Mouse (Mus musculus) urinary bladder, postnatal 0 days (tissue): ENCODE measurements around the gene Olfr1344. TPM values are rescaled to one million over a fixed set of nuclear protein-coding genes. Genes with fewer than 3 reads are reported as not detected.

ENCODE experiments used
- polyA plus RNA-seq: library from polyadenylated mRNA; unstranded; fragments of >200 nt; fragmentation: Nextera tagmentation; extraction: Ambion mirVana; gene quantifications from 2 replicates; pipeline ENCODE4 v1.2.1, GENCODE M21; 2015

The Olfr1344 gene
- not detected in 2 replicates for polyA plus RNA-seq

GRCm38 (mm10) chr7:6438388-6438787, at the start of gene Olfr1344:
Olfr1344 (plus strand) TSS chr7:6438688.

GRCm38 (mm10) chr7:6397996-6398975, 40.2 kb upstream of the Olfr1344 start, which contains the start of gene Smim17:
Smim17 (plus strand) TSS chr7:6398715.

DNA sequence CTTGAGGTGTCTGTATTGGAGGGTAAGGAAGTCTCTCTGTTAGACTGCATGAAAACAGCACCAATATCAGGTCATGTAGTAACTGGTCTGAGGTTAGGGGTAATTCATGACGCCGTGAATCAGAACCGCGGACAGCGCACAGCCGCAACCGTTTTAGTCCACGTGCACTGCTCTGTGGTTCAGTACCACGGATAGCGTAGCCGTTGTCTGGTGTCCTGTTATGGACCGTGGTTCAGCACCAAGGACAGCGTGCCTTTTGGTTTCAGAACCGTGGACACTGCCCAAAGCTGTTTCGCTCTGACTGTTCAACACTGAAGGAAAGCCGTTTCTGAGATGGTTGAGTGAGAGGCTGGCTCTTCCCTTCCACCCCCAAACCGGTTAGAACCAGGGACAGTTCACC, 28.4 kb upstream of the Olfr1344 start, which contains the start of gene Gm20715:
Gene Gm20715 (plus strand): TSS at position 235 of the 400 bp plus-strand sequence.

DNA sequence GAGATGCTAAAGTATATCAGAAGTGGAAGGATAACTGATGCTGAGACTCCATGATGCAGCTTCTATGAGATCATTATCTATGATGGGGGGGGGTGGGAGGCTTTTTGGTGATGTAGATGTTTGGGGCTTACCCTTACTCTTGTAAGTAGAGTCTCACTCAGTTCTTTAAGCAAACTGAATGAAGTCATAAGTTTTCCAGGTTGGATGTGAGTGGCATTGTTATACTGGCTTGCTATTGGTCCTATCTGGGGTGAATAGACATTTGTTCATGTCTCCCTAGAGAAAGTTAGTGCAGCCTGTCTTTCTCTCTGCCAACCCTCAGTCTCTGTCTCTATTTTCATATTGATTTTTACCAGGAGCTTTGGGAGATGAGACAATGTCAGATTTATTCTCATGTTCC, 17.4 kb downstream of the Olfr1344 start, which contains the start of gene Olfr1336:
Gene Olfr1336 (plus strand): TSS at position 301 of the 400 bp plus-strand sequence.

DNA sequence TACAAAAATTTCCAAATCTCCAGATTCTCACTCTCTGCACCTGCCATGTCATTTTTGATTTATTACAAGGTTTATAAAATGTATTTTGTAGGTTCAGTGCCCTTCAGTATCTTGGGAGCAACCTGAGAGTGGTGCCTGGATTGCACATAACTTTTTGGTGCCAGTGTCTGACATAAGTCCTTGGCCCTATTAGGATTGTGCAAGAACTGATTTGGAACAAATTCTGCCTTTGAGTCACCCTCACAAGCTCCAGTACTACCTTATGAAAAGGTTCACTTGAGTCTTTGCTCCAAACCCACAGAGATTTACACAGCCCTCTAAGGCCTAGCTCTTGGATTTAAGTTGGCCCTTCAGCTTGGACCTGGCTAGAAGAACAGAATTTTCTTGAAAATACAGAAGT, 28.5 kb downstream of the Olfr1344 start, which contains the start of gene Olfr1346:
Gene Olfr1346 (plus strand): TSS at position 151 of the 400 bp plus-strand sequence.

DNA sequence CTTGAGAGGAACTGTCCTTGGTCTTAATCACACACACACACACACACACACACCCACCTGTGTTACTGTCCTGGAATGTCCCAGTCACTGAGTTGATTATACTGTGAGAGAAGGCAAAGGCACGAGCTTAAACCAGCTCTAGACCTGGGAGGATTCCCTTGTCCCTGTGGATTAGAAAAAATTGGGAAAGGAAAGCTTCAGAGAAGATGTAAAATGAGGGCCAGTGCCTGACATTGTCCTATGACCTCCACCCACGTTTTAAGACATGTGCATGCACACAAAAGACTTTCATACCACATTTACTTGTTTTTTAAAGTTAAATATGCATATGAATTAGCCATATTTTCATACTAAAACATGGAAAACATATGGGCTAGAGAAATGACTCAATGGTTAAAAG, 48.4 kb downstream of the Olfr1344 start, which contains the start of gene Olfr5:
Gene Olfr5 (minus strand): TSS at position 101 of the 400 bp plus-strand sequence.

Other genes with a start within 250 kb of the Olfr1344 start
- gene Galp, start 241.6 kb upstream of the Olfr1344 start, polyA plus RNA-seq: not detected in 2 replicates
- not detected in 2 replicates for gene Zscan5b, start 216.4 kb upstream of the Olfr1344 start, polyA plus RNA-seq
- not detected in 2 replicates for gene Epp13, start 186.0 kb upstream of the Olfr1344 start, polyA plus RNA-seq
- gene Zfp667, start 152.1 kb upstream of the Olfr1344 start, polyA plus RNA-seq: 9.9 and 10.7 TPM in 2 replicates
- 2.5 and 3.0 TPM in 2 replicates for gene Zfp583, start 107.4 kb upstream of the Olfr1344 start, polyA plus RNA-seq
- gene Gm3854, start 94.9 kb upstream of the Olfr1344 start, polyA plus RNA-seq: 0.17 and 0.56 TPM in 2 replicates
- 1.9 and 2.1 TPM in 2 replicates for gene Zfp78, start 75.4 kb upstream of the Olfr1344 start, polyA plus RNA-seq
- gene Zfp28, start 55.4 kb upstream of the Olfr1344 start, polyA plus RNA-seq: 3.8 and 5.4 TPM in 2 replicates
- gene Smim17, start 40.0 kb upstream of the Olfr1344 start, polyA plus RNA-seq: not detected in 2 replicates
- not detected in 2 replicates for gene Gm20715, start 28.4 kb upstream of the Olfr1344 start, polyA plus RNA-seq
- not detected in 2 replicates for gene Olfr1336, start 17.5 kb downstream of the Olfr1344 start, polyA plus RNA-seq
- gene Olfr1346, start 28.4 kb downstream of the Olfr1344 start, polyA plus RNA-seq: not detected in 2 replicates
- not detected in 2 replicates for gene Olfr5, start 48.3 kb downstream of the Olfr1344 start, polyA plus RNA-seq
- gene Olfr1347, start 61.1 kb downstream of the Olfr1344 start, polyA plus RNA-seq: not detected in 2 replicates
- gene Olfr1348, start 70.1 kb downstream of the Olfr1344 start, polyA plus RNA-seq: not detected in 2 replicates
- gene Olfr1349, start 84.3 kb downstream of the Olfr1344 start, polyA plus RNA-seq: not detected in 2 replicates
- not detected in 2 replicates for gene Olfr1350, start 126.2 kb downstream of the Olfr1344 start, polyA plus RNA-seq